Mouse (Mus musculus) Patski (cell line): Measurements from ENCODE around the gene Susd6. TPM values are rescaled to one million over a fixed set of nuclear protein-coding genes. Genes with fewer than 3 reads are reported as not detected.

ENCODE experiments used
- ATAC-seq: fragments of 100-300 bp; one replicate; pipeline ENCODE4 v1.8.0; 2021
- CTCF ChIA-PET: fragments of 350-600 bp; sonication (Branson Sonifier 250); formaldehyde crosslinking; loops from one replicate; lab custom pipeline; 2022; ENCODE audit warnings: inconsistent platforms; lab: Charles Lee
- POLR2A ChIA-PET: fragments of 350-600 bp; sonication (Branson Sonifier 250); formaldehyde crosslinking; loops from one replicate; lab custom pipeline; 2022; ENCODE audit warnings: antibody characterized with exemption, inconsistent platforms; lab: Charles Lee
- DNase-seq: peaks from one replicate; pipeline ENCODE4 v3.0.0-alpha.2; 2011; ENCODE audit warnings: low read depth, low spot score
- H3K27me3 ChIP-seq: fragments of 371-371 bp; one replicate; pipeline ENCODE4 v1.5.1; 2021
- CTCF ChIP-seq: fragments of 100-300 bp; IDR thresholded peaks from one replicate; pipeline ENCODE4 v1.5.1; 2021
- in situ Hi-C: fragments of 300-500 bp; cut with MboI; formaldehyde crosslinking; loops from 3 replicates; pipeline ENCODE4 v1.11.1; 2018; ENCODE audit warnings: low pct_unique_long_range_greater_than_20kb, mixed read lengths
- polyA plus RNA-seq: library from polyadenylated mRNA; unstranded; gene quantifications from one replicate; pipeline ENCODE4 v1.2.3, GENCODE M21; 2021

The Susd6 gene
- polyA plus RNA-seq, 1 experiment from 2014 or later: 86.2 TPM

DNA sequence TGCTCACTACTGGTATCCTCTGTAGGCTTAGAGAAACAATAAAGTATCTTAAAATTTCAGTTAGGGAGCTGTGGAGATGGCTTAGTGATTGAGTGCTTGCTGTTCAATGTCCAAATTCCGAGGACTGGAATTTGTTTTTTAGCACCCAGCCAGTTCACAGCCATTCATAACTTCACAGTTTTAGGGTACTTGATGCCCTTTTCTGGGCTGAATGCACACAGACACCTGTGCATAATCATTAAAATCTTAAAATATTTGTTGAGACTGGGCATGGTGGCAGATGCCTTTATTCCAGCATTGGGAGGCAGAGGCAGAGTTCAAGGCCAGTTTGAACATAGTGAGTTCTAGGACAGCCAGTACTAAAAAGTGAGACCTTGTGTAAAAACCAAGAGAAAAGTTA lies 3.2 kb downstream of the Susd6 start:
- no peak for ATAC-seq

DNA sequence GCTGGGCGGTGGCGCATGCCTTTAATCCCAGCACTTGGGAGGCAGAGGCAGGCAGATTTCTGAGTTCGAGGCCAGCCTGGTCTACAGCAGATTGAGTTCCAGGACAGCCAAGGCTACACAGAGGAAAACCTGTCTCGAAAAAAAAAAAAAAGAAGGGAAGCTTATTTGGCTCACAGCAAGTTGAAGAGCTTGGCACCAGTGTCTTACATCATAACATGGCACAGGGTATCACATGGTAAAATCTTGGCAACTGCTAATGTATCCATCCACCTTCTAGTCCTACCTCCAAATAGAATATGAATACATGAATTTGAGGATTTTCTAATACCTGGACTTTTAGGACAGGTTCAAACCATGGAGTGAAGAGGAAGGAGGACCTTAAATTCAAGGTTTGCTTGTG lies 4.2 kb downstream of the Susd6 start:
- H3K27me3 ChIP-seq: no peaks in the 10 kb centered on the region
- ChIA-PET CTCF (interaction anchor here (0.9 to 1.6 kb wide), 2 partner anchors 38 to 66 kb away, joined by 3 read pairs; no protein-coding TSS in a partner anchor), POLR2A (no interaction called here)
- in situ Hi-C loops: no loop called here
- ATAC-seq: no peak
- TF ChIP-seq CTCF: no peak
- no peak for DNase-seq

More for the DNA sequence above, 3.2 kb downstream of the Susd6 start:
- ChIA-PET CTCF (interaction anchor here (1.6 kb wide), 1 partner anchor 67 kb away, joined by 3 read pairs; no protein-coding TSS in a partner anchor), POLR2A (no interaction called here)
- H3K27me3 ChIP-seq: no peaks in the 10 kb centered on the region
- no peak for TF ChIP-seq CTCF
- in situ Hi-C loops: no loop called here
- no peak for DNase-seq

DNA sequence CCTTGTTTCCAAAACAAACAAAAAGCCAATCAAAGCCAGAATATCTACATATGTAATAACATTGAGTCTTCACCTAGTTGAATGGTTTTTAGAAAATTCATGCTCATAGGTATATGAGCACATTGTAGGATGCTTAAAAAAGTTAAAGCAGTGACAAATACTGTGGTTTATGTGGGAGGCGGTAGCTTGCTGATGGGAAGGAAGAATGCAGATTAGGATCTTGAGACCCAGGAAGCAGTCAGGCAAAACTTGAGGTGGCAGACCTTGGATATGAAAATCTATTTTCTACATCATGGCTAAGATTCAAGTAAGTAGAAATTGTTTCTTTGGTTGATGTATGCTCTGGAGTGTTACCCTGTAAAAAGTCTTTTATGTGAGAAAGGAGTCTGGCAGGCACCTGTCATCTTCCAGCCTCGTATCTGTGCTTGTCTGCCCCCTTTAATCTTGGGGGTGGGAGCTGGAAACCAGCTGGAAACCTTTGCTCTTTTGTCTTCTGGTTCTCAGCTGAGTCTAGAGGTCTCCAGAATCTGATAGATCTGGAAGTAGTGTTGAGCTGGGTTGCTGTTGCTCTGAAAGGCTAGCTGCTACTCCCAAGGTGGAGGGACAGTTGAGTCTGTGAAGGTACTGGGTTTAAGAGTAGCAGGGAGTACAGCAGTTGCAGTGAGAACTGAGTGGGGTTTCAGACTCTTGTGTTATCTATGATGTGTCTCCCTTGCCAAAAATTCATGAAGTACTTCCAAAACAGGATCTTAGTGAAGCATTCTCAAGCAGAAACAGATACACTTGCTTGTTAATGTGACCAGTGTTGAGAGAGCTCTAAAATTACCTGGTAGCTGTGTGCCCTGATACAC lies 4.8 kb downstream of the Susd6 start:
- no peaks in the 10 kb centered on the region for H3K27me3 ChIP-seq
- no peak for ATAC-seq
- ChIA-PET POLR2A (interaction anchor here (0.6 kb wide), 1 partner anchor 12 kb away, joined by 3 read pairs; no protein-coding TSS in a partner anchor), CTCF (interaction anchor here (0.9 to 1.6 kb wide), 2 partner anchors 39 to 66 kb away, joined by 3 read pairs; no protein-coding TSS in a partner anchor)
- no peak for DNase-seq
- in situ Hi-C loops: no loop called here
- no peak for TF ChIP-seq CTCF

DNA sequence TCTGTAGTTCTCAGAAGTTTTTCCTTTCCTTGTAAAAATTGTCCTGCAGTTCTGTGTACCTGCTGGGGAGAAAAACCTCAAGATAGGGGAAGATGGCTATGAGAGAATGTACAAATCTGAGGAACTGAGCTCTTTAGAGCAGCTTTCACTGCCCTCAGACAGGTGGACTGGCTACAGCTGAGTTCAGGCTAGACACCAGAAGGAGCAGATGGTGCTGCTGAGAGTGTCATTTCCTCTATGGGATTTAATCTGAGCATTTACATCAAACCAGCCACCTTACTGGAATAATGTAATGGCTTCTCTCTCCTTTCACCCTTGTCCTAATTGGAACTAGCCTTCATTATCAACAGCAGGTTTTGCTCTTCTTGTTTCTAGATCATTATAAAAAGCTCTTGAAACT lies 8.0 kb downstream of the Susd6 start:
- ChIA-PET POLR2A (interaction anchor here (1.5 kb wide), 1 partner anchor 39 kb away, joined by 3 read pairs; no protein-coding TSS in a partner anchor), CTCF (interaction anchor here (1.2 kb wide), 1 partner anchor 65 kb away, joined by 3 read pairs; no protein-coding TSS in a partner anchor)
- no peaks in the 10 kb centered on the region for H3K27me3 ChIP-seq
- DNase-seq (no peak), ATAC-seq (no peak)
- in situ Hi-C loops: no loop called here
- TF ChIP-seq CTCF: no peak

DNA sequence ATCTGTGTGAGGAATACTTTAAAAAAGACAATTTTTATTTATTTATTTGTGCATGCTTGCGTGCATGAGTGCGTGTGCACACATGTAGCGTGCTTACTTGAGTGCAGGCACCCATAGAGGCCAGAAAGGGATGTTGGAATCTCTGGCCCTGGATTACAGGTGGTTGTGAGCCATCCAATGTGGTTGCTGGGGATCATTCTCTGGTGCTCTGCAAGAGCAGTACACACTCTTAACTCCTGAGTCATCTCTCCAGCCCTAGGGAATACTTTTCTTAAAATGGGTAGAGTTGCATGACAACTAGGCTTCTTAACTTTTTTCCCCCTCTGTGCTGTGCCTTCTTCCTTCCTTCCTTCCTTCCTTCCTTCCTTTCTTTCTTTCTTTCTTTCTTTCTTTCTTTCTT lies 9.8 kb downstream of the Susd6 start:
- ChIA-PET POLR2A (no interaction called here), CTCF (no interaction called here)
- peak; percentile 62 for ATAC-seq
- DNase-seq: no peak
- no peaks in the 10 kb centered on the region for H3K27me3 ChIP-seq
- in situ Hi-C loops: no loop called here
- no peak for TF ChIP-seq CTCF

DNA sequence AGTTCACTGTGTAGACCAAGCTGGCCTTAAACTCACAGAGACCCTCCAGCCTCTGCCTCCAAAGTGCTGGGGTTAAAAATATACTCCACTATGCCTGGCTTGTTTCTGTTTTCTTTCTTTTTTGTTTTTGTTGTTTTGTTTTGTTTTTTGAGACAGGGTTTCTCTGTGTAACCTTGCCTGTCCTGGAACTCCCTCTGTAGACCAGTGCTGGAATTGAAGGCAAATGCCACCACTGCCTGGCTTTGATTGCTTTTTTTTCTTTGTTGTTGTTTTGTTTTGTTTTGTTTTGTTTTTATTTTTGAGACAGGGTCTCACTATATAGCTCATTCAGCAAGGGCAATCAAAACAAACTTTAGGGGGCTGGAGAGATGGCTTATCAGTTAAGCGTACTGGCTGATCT lies 11.1 kb downstream of the Susd6 start:
- ChIA-PET CTCF (interaction anchor here (1.4 kb wide), 1 partner anchor 20 kb away, joined by 3 read pairs; no protein-coding TSS in a partner anchor), POLR2A (no interaction called here)
- TF ChIP-seq CTCF: peak; percentile 36
- no peaks in the 10 kb centered on the region for H3K27me3 ChIP-seq
- DNase-seq (no peak), ATAC-seq (no peak)
- in situ Hi-C loops: no loop called here

DNA sequence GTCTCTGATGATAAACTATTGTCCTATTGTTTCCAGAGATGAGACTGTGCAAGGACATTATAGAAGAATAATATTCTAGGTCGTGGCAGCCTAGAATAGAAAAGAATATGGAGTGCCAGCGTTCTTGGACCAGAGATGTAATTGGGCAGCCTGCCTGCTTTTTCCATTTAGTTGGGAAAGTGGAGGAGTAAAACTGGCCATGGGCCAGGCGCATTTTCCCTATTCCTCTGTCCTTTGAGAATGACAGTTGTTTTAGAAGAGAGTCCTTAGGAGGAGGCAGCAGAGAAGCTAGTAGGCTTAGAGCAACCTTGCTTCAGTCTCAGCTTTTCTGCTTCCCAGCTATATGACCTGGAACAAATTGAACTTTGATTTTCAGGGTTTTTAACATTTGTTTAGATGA lies 13.6 kb downstream of the Susd6 start:
- ChIA-PET CTCF (interaction anchor here (1.2 kb wide), 1 partner anchor 20 kb away, joined by 3 read pairs; no protein-coding TSS in a partner anchor), POLR2A (interaction anchor here (0.6 kb wide), 1 partner anchor 22 kb away, joined by 10 read pairs; no protein-coding TSS in a partner anchor)
- no peaks in the 10 kb centered on the region for H3K27me3 ChIP-seq
- ATAC-seq: no peak
- no peak for DNase-seq
- no peak for TF ChIP-seq CTCF
- in situ Hi-C loops: no loop called here

DNA sequence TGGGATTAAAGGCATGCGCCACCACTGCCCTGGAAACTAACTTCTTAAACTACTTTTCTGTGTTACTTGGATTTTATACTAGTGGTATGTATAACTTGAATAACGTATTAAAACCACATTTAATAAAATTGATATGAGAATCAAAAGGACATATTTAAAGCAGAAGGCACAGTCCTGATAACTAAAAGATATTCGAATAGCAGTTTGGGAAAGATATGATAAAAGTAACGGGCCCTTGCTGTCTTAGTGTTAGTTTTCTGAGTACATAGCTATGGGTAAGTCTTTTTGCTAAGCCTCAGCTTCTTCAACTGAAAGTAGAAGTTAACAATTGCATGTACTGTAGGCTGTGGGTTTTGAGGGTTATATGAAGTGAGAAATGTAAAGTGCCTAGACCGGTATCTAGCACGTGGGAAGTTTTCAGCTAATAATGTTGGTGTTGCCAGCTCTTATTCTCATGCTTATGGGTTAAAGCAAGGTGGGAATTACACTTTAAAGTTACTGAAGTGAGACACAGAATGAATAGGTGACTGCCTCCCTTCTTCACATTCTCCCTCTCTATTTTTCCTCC lies 14.6 kb downstream of the Susd6 start:
- no peak for ATAC-seq
- no peaks in the 10 kb centered on the region for H3K27me3 ChIP-seq
- in situ Hi-C loops: no loop called here
- CTCF ChIA-PET: interaction anchor here (2.2 kb wide), 1 partner anchor 90 kb away, joined by 4 read pairs; no protein-coding TSS in a partner anchor
- POLR2A ChIA-PET: interaction anchor here (1.5 kb wide), 1 partner anchor 12 kb away, joined by 6 read pairs; no protein-coding TSS in a partner anchor
- TF ChIP-seq CTCF: no peak
- DNase-seq: no peak

DNA sequence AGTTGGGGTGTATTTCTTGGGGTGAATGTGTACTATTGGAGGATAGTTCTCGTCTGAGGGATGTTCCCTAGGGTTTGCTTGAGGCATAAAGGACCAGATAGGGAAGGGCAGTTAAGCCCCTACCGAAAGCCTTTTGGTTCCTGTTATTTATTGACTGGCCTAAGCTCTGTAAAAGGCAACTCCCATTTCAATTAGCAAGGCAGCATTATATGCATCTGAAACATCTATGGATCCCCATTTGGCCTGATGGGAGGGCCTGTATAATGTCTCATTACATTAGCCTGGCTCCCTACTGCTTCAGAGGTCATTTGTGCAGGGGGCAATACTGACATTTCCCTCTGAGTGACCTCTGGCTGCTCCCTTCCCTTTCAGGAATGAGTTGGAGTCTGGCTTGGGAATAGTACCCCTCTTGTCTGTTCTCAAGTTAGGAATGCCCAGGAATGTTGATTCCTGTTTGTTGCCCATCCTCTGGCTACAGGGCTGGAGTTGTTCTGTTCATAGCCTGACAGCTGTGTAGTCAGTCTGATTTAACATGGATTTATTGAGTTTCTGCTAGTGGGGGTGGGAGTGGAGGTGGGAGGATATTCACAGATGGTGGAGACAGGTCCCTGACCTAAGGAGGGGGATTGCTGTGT lies 17.3 kb downstream of the Susd6 start:
- ATAC-seq: no peak
- ChIA-PET POLR2A (interaction anchor here (0.7 kb wide), 2 partner anchors 12 to 67 kb away, joined by 3 read pairs; no protein-coding TSS in a partner anchor), CTCF (interaction anchor here (1.4 to 1.6 kb wide), 2 partner anchors 16 to 88 kb away, joined by 3 to 4 read pairs; no protein-coding TSS in a partner anchor)
- no peak for TF ChIP-seq CTCF
- H3K27me3 ChIP-seq: no peaks in the 10 kb centered on the region
- in situ Hi-C loops: no loop called here
- DNase-seq: no peak

DNA sequence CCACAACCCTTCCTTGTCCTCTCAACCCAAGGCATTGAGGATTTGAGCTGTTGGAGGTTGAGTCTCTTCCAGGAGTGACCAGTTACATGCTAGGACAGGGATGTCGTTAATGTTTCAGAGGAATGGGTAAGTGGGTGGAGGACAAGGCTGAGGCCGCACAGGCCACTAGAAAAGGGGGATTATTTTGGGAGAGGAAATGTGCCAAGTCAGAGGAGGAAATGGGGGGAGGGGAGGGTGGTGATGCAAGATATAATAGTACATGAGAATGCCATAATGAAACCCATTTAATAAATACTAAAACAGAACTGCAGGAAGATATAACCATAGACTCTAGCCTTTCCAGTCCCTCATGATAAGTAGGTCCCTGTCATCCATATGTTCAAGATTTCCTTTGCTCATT lies 19.7 kb downstream of the Susd6 start:
- H3K27me3 ChIP-seq: no peaks in the 10 kb centered on the region
- ATAC-seq (no peak), DNase-seq (no peak)
- in situ Hi-C loops: no loop called here
- CTCF ChIA-PET: interaction anchor here (0.7 to 1.7 kb wide), 2 partner anchors 11 to 84 kb away, joined by 3 to 4 read pairs; no protein-coding TSS in a partner anchor
- POLR2A ChIA-PET: interaction anchor here (0.6 kb wide), 1 partner anchor 28 kb away, joined by 3 read pairs; no protein-coding TSS in a partner anchor
- no peak for TF ChIP-seq CTCF
